Mouse (Mus musculus): Measurements from ENCODE around the gene Pde4a. TPM values are rescaled to one million over a fixed set of nuclear protein-coding genes. Genes with fewer than 3 reads are reported as not detected.
A peak's percentile ranks its signal among the peaks of the same experiment; 100 is the strongest.

The Pde4a gene
- polyA plus RNA-seq, 1 experiment: 9.0 TPM

GRCm38 (mm10) chr9:21196521-21197433, 31.3 kb downstream of the Pde4a start:
- H3K4me1 ChIP-seq (ENCODE audit: control insufficient read depth, insufficient read depth, low read length): no peaks in the 10 kb centered on the region
- DNase-seq: no peak
- H3K27ac ChIP-seq (ENCODE audit: insufficient read depth, low read depth, low read length): no peak overlapping the region
- no peaks in the 10 kb centered on the region for H3K27me3 ChIP-seq (replicated peaks; ENCODE audit: control insufficient read depth, insufficient read depth, low read length)
- whole genome bisulfite sequencing: 56% methylated on average over 19 of the region's 19 CpGs
- H3K4me3 ChIP-seq (ENCODE audit: insufficient read depth, low read depth, low read length): no peak overlapping the region
- no peak for TF ChIP-seq CTCF (conservative IDR thresholded peaks at IDR 0.05; ENCODE audit: insufficient read depth, insufficient read length, low read depth, low read length)
- TF ChIP-seq POLR2A (IDR thresholded peaks at IDR 0.05; ENCODE audit: low read depth, low read length): no peak
- H3K36me3 ChIP-seq (ENCODE audit: control insufficient read depth, insufficient read depth, low read length): no peaks in the 10 kb centered on the region

GRCm38 (mm10) chr9:21197981-21198380, 32.5 kb downstream of the Pde4a start:
- no peak for DNase-seq
- H3K27ac ChIP-seq (ENCODE audit: insufficient read depth, low read depth, low read length): no peak overlapping the region
- TF ChIP-seq POLR2A (IDR thresholded peaks at IDR 0.05; ENCODE audit: low read depth, low read length) (no peak), CTCF (conservative IDR thresholded peaks at IDR 0.05; ENCODE audit: insufficient read depth, insufficient read length, low read depth, low read length) (no peak)
- no peak overlapping the region for H3K4me3 ChIP-seq (ENCODE audit: insufficient read depth, low read depth, low read length)
- no peaks in the 10 kb centered on the region for H3K4me1 ChIP-seq (ENCODE audit: control insufficient read depth, insufficient read depth, low read length)
- 59% methylated on average over 4 of the region's 4 CpGs for WGBS
- no peaks in the 10 kb centered on the region for H3K36me3 ChIP-seq (ENCODE audit: control insufficient read depth, insufficient read depth, low read length)
- no peaks in the 10 kb centered on the region for H3K27me3 ChIP-seq (replicated peaks; ENCODE audit: control insufficient read depth, insufficient read depth, low read length)

GRCm38 (mm10) chr9:21198960-21199359, 33.4 kb downstream of the Pde4a start:
- no peak for TF ChIP-seq POLR2A (IDR thresholded peaks at IDR 0.05; ENCODE audit: low read depth, low read length)
- TF ChIP-seq CTCF (conservative IDR thresholded peaks at IDR 0.05; ENCODE audit: insufficient read depth, insufficient read length, low read depth, low read length): no peak
- no peak for DNase-seq
- no peaks in the 10 kb centered on the region for H3K4me1 ChIP-seq (ENCODE audit: control insufficient read depth, insufficient read depth, low read length)
- no peak overlapping the region for H3K4me3 ChIP-seq (ENCODE audit: insufficient read depth, low read depth, low read length)
- H3K27me3 ChIP-seq (replicated peaks; ENCODE audit: control insufficient read depth, insufficient read depth, low read length): no peaks in the 10 kb centered on the region
- WGBS: 86% methylated on average over 3 of the region's 3 CpGs
- H3K27ac ChIP-seq (ENCODE audit: insufficient read depth, low read depth, low read length): no peak overlapping the region
- H3K36me3 ChIP-seq (ENCODE audit: control insufficient read depth, insufficient read depth, low read length): no peaks in the 10 kb centered on the region

- no peak overlapping the region for H3K4me3 ChIP-seq (ENCODE audit: insufficient read depth, low read depth, low read length)
- TF ChIP-seq CTCF (conservative IDR thresholded peaks at IDR 0.05; ENCODE audit: insufficient read depth, insufficient read length, low read depth, low read length) (no peak), POLR2A (IDR thresholded peaks at IDR 0.05; ENCODE audit: low read depth, low read length) (no peak)
- 38% methylated on average over 8 of the region's 8 CpGs for WGBS
These were observed 38.6 kb downstream of the Pde4a start for GRCm38 (mm10) chr9:21204156-21204527.

GRCm38 (mm10) chr9:21204528-21205272, 39.2 kb downstream of the Pde4a start:
- Histone ChIP-seq H3K27me3 (replicated peaks; ENCODE audit: control insufficient read depth, insufficient read depth, low read length) (no peaks in the 10 kb centered on the region), H3K4me3 (ENCODE audit: insufficient read depth, low read depth, low read length) (peak overlapping the region; percentile 35; the same call in 1 of the 2 replicates), H3K27ac (ENCODE audit: insufficient read depth, low read depth, low read length) (no peak overlapping the region), H3K36me3 (ENCODE audit: control insufficient read depth, insufficient read depth, low read length) (no peaks in the 10 kb centered on the region), H3K4me1 (ENCODE audit: control insufficient read depth, insufficient read depth, low read length) (no peaks in the 10 kb centered on the region)
- TF ChIP-seq POLR2A (IDR thresholded peaks at IDR 0.05; ENCODE audit: low read depth, low read length) (no peak), CTCF (conservative IDR thresholded peaks at IDR 0.05; ENCODE audit: insufficient read depth, insufficient read length, low read depth, low read length) (no peak)
- 21% methylated on average over 23 of the region's 23 CpGs for WGBS
- peak; percentile 72 for DNase-seq

More at GRCm38 (mm10) chr9:21204156-21204527, 38.6 kb downstream of the Pde4a start:
- no peaks in the 10 kb centered on the region for H3K4me1 ChIP-seq (ENCODE audit: control insufficient read depth, insufficient read depth, low read length)
- no peak for DNase-seq
- H3K27me3 ChIP-seq (replicated peaks; ENCODE audit: control insufficient read depth, insufficient read depth, low read length): no peaks in the 10 kb centered on the region
- no peak overlapping the region for H3K27ac ChIP-seq (ENCODE audit: insufficient read depth, low read depth, low read length)
- no peaks in the 10 kb centered on the region for H3K36me3 ChIP-seq (ENCODE audit: control insufficient read depth, insufficient read depth, low read length)

GRCm38 (mm10) chr9:21206848-21207247, 41.3 kb downstream of the Pde4a start:
- Histone ChIP-seq H3K27ac (ENCODE audit: insufficient read depth, low read depth, low read length) (no peak overlapping the region), H3K4me3 (ENCODE audit: insufficient read depth, low read depth, low read length) (no peak overlapping the region), H3K36me3 (ENCODE audit: control insufficient read depth, insufficient read depth, low read length) (no peaks in the 10 kb centered on the region), H3K4me1 (ENCODE audit: control insufficient read depth, insufficient read depth, low read length) (no peaks in the 10 kb centered on the region), H3K27me3 (replicated peaks; ENCODE audit: control insufficient read depth, insufficient read depth, low read length) (no peaks in the 10 kb centered on the region)
- no peak for TF ChIP-seq CTCF (conservative IDR thresholded peaks at IDR 0.05; ENCODE audit: insufficient read depth, insufficient read length, low read depth, low read length)
- TF ChIP-seq POLR2A (IDR thresholded peaks at IDR 0.05; ENCODE audit: low read depth, low read length): no peak
- DNase-seq: no peak
- 87% methylated on average over 6 of the region's 6 CpGs for WGBS

GRCm38 (mm10) chr9:21208626-21209025, 43.1 kb downstream of the Pde4a start:
- Histone ChIP-seq H3K36me3 (ENCODE audit: control insufficient read depth, insufficient read depth, low read length) (no peaks in the 10 kb centered on the region), H3K4me1 (ENCODE audit: control insufficient read depth, insufficient read depth, low read length) (no peaks in the 10 kb centered on the region), H3K27me3 (replicated peaks; ENCODE audit: control insufficient read depth, insufficient read depth, low read length) (no peaks in the 10 kb centered on the region), H3K27ac (ENCODE audit: insufficient read depth, low read depth, low read length) (no peak overlapping the region), H3K4me3 (ENCODE audit: insufficient read depth, low read depth, low read length) (no peak overlapping the region)
- TF ChIP-seq CTCF (conservative IDR thresholded peaks at IDR 0.05; ENCODE audit: insufficient read depth, insufficient read length, low read depth, low read length) (no peak), POLR2A (IDR thresholded peaks at IDR 0.05; ENCODE audit: low read depth, low read length) (no peak)
- 76% methylated on average over 2 of the region's 2 CpGs for WGBS
- no peak for DNase-seq

Measured in kidney, adult 2 months (tissue).